Mouse (Mus musculus) adrenal gland, postnatal 36 days (tissue): ENCODE results near the gene Slc39a1. TPM values are rescaled to one million over a fixed set of nuclear protein-coding genes. Genes with fewer than 3 reads are reported as not detected.
A peak's percentile ranks its signal among the peaks of the same experiment; 100 is the strongest.
"Not testable (repeated sequence)": the region's sequence is repeated elsewhere in the genome, so short reads cannot be mapped to it uniquely, and the experiment has no call there.

ENCODE experiments used
- DNase-seq, 2 experiments: peaks; one replicate each; pipeline ENCODE4 v3.0.0; 2021; ENCODE audit warnings: mixed read lengths in 1 of 2
- total RNA-seq, 2 experiments: library from RNA; stranded (reverse); gene quantifications; 2 replicates each; pipeline ENCODE4 v1.2.3; 2021

The Slc39a1 gene
- total RNA-seq, 2 experiments from 2014 or later: 127 to 142 TPM

- DNase-seq: no peak
Observed at GRCm38 (mm10) chr3:90265932-90266741, 18.2 kb downstream of the Slc39a1 start.

- no peak for DNase-seq
Observed at GRCm38 (mm10) chr3:90266901-90267775, 19.2 kb downstream of the Slc39a1 start.

DNA sequence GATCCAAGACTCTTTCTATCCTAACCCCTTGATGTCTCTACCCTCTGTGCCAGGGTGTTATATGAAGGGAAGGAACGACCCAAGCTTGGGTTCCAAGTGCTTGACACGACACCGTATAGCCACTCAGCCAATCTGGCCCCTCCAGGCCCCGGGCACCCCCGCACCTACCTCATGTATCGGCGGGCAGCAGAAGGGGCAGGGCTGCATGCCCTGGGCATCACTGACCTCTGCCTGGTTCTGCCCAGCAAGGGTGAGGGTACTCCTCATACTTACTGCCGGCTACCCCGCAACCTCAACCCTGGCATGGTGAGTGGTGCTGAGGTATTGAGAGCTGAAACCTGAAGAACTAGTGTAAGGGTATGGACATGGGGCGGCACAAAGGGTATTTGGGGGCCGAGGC, 20.2 kb downstream of the Slc39a1 start:
- no peak for DNase-seq

- DNase-seq: no peak
Observed at GRCm38 (mm10) chr3:90268971-90269370, 21.0 kb downstream of the Slc39a1 start.

DNA sequence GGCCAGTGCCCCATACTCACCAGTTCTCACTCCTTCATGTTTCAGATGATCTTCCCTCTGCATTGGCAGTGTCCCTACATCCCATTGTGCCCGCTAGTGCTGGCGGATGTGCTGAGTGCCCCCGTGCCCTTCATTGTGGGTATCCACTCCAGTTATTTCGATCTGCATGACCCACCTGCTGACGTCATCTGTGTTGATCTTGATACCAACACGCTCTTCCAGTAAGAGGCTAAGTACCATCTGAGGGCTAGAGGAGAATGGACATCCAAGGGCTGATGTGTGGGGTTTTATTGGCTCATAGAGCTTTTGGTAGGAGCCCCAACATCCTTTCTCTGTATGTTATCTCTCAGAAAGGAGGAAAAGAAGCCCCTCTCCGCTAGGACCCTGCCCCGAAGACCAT, 22.8 kb downstream of the Slc39a1 start:
- no peak for DNase-seq

GRCm38 (mm10) chr3:90272170-90272569, 24.2 kb downstream of the Slc39a1 start:
- no peak for DNase-seq

DNA sequence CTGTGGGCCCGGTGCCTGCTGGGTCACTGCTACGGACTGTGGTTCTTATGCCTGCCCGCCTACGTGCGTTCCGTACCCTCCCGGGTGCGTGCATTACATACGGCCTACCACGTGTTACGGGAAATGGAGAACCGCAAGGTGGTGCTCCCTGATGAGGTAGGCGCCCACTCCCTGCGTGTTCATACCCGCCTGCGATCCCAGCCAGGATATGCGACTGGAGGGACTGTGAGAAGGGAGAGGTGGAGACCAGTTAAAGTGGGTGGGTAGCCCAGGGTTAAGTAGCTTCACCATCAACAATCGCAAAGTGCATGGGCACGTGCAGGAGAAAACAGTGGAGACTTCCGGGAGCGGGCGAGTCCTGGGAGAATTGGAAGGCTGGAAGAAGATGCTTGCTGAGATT, 25.9 kb downstream of the Slc39a1 start:
- DNase-seq: no peak

GRCm38 (mm10) chr3:90275286-90275685, 27.3 kb downstream of the Slc39a1 start:
- no peak for DNase-seq

GRCm38 (mm10) chr3:90276858-90277257, 28.9 kb downstream of the Slc39a1 start:
- DNase-seq: no peak

DNA sequence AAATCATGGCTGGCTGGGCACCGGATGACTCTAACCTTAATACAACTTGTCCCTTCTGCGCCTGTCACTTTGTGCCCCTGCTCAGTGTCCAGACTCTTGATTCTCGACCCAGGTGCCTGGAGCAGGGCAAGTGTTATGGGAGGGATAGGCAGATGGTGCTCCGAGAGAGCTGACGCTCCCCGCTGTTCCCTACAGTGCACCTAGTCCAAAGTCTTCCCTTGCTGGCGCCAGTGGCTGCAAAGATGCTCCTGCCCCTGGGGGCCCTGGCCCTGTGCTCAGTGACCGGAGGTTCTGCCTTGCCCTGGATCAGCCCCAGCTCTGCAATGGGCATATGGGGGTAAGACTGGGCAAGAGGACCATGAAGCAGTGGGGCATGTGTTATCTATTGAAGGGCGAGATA, 29.8 kb downstream of the Slc39a1 start:
- DNase-seq: no peak

GRCm38 (mm10) chr3:90278211-90278610, 30.2 kb downstream of the Slc39a1 start:
- DNase-seq: no peak

GRCm38 (mm10) chr3:90279216-90279615, 31.2 kb downstream of the Slc39a1 start:
- DNase-seq: no peak

- no peak for DNase-seq
Observed at GRCm38 (mm10) chr3:90279743-90280142, 31.8 kb downstream of the Slc39a1 start.

GRCm38 (mm10) chr3:90280708-90281107, 32.7 kb downstream of the Slc39a1 start:
- no peak for DNase-seq

- no peak for DNase-seq
Observed at GRCm38 (mm10) chr3:90284150-90284549, 36.2 kb downstream of the Slc39a1 start.

DNA sequence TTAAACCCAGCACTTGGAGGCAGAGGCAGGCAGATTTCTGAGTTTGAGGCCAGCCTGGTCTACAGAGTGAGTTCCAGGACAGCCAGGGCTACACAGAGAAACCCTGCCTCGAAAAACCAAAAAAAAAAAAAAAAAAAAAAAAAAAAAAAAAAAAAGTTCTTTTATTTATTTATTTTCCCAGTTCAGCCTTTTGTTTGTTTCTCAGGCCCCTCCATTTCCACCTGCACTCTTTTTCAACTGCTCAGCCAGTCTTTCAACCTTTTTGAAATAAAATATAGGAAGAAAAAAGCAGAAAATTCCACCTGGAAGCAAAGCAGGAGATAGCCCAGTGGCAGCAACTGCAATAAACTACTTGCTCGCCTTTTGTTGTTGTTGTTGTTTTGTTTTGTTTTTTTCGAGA, 41.4 kb downstream of the Slc39a1 start:
- not testable (repeated sequence) for DNase-seq

- DNase-seq: peak in 1 of 2 experiments; percentile 24
Observed at GRCm38 (mm10) chr3:90290602-90291001, 42.6 kb downstream of the Slc39a1 start.

DNA sequence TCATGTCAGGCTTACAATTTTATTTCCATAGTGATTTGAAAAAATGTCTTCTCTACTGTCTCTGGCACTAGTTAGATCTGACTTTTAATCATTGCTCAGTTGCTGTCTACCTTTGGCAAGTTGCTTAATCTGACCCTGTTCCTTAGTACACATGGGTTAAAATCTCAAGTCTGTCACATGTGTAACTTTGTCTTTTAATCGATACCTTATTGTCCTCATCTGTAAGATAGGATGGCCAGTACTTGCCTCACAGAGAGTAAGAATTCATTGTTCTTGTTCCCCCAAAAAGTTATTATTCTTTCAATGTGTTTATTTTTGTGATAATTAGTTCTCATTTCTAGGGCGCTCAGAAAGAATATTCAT, 44.0 kb downstream of the Slc39a1 start:
- no peak for DNase-seq

DNA sequence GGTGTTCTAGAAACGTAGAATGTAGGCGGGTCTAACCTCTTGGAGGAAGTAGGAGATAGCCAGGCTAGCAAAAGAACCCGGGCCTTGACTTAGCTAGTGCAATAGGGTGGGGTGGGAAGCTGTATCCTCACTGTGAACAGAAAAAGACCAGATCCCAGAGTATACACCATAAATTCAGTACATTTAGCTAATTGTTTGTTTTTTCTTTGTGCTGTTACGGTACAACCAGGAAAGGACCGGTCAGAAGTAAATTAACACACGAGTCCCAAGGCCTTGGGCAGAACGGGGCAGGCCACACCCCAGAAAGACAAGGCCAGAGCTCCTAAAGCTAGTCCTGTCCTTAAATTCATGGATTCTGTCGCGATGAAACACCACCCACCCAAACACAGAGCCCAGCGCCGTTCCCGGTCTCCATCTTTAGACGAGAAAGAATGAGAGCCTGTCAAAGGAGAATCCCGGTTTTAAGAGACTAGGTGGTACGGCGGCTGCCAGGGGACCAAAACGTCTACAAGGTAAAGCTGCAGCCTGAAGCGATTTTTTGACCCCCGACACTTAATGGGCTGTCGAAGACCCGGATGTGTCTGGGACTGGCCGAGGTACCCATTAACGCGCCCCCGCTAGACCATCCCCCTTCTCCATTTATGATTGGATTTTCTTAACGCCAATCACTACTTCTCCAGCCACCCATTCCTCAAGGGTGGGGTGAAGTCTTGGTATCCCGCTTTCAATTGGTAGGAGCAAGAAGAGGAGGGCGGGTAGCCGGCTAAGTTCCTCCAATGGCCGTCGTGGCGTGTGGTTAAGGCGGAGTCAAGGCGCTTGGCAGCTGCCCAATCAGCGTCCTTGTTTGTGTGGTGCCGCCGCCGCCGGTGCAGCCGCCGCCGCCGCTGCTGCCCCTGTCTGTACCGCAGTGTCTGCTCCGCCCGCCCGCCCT, 44.6 kb downstream of the Slc39a1 start, which contains the start of gene Gatad2b:
Gene Gatad2b (plus strand): TSS at position 834 of the 931 bp plus-strand sequence.
- peak; percentile 97 to 98 for DNase-seq

DNA sequence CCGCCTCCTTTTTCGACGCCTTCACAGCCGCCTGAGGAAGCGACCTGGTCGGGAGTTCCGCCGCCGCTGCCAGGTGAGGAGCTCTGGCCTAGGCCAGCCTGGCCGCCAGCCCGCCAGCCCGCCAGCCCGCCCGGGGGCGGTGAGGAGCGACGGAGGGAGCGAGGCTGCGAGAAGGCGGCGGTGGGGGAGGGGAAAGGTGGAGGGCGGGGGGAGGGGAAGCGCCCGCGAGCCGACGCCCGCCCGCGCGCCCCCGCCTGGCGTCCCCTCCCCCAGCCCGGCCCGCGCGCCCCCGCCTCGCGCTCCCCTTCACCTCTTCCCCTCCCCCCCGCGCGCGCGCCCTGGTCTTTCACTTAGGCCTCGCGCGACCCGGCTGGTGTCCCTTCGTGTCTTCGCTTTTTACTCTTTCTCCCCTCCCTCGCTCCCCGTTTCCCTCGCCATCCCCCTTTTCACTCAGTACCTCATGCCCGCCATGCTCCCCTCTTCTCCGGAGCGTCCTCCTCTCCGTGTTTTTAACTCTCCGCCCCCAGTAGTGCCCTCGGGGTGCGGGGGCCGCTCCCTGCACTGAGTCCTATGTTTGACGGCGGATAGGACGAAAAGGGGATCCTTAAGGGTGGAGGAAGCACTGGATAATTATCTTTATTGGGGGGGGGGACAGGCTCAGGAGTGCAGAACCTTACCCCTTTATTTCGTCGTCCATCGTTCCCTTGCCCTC, 45.5 kb downstream of the Slc39a1 start:
- DNase-seq: peak; percentile 66 to 80

DNA sequence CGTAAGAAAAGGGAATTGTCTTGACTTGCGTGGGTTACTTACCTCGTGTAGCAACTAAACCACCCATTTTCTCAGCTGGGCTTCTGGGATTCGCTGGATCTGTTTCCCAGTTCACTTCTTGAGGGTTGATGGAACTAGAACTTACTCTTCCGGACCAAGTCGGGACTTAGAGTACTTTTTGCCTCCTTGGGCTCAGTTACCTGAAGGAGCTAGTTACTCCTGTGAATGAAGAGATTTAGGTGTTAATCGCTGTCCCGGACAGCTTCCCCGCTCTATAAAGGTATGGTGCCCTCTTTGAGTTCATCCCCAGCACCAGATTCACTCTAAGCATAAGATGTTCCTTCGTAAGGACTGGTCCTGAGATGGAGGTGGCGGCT, 46.1 kb downstream of the Slc39a1 start:
- DNase-seq: peak in 1 of 2 experiments; percentile 6
